10 mouse cellular contexts compared by ENCODE assay signal in the genomic region with DNA sequence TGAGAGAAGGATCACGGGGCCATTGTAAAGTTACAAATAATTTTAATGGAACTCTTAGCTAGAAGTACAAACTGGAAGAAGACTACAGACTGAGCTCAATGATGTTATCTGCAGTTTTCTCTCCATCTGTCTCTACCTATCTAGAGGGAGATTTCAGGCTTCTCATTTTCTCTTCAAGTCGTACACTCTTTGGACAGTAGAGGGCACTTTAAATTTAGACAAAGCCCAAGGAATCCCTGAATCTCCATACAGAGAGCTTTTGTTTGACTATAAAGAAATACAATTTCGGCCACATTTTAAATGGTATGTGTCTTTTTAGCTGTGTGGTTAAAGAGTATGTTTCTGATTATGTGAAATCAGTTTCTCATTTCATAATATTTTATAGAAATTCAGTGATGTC.
A peak's percentile ranks its signal among the peaks of the same experiment; 100 is the strongest.
DNase-seq lines count a peak whose midpoint lies in the region; ATAC-seq and TF ChIP-seq lines count a peak whose summit lies in the region.
"Had no signal": no experiment of that assay in that cellular context is flagged by ENCODE, and none has a peak within 500 bp of the region (broad histone marks: within the 10 kb centered on the region; RNA-seq: fewer than 3 reads in every experiment).

No protein-coding gene starts in this region.

- no peaks in the 10 kb centered on the region for H3K36me3 ChIP-seq in forebrain, embryonic 13.5 days (ENCODE audit: poor library complexity, severe bottlenecking)
- H3K36me3 ChIP-seq in forebrain, embryonic 11.5 days (ENCODE audit: control insufficient read depth, insufficient read depth, low read length): no peaks in the 10 kb centered on the region
- H3K36me3 ChIP-seq in liver, adult 2 months (ENCODE audit: control insufficient read depth, insufficient read depth, low read length): no peaks in the 10 kb centered on the region
- H3K36me3 ChIP-seq in liver, embryonic 12.5 days: no peaks in the 10 kb centered on the region
- no peaks in the 10 kb centered on the region for H3K36me3 ChIP-seq in embryonic facial prominence, embryonic 14.5 days (ENCODE audit: control insufficient read depth, insufficient read depth, low read length)
- H3K36me3 ChIP-seq: lung, embryonic 15.5 days had no signal

- no peak overlapping the region for H3K4me2 ChIP-seq in forebrain, embryonic 13.5 days
- H3K4me2 ChIP-seq in forebrain, embryonic 11.5 days (ENCODE audit: low read depth, low read length, severe bottlenecking): no peak overlapping the region
- H3K4me2 ChIP-seq in liver, embryonic 12.5 days: no peak overlapping the region
- no peak overlapping the region for H3K4me2 ChIP-seq in embryonic facial prominence, embryonic 14.5 days (ENCODE audit: low read depth, low read length)
- H3K4me2 ChIP-seq: lung, embryonic 15.5 days had no signal

- H3K9ac ChIP-seq in forebrain, embryonic 13.5 days: no peak overlapping the region
- H3K9ac ChIP-seq in forebrain, embryonic 11.5 days (ENCODE audit: low read length): no peak overlapping the region
- no peak overlapping the region for H3K9ac ChIP-seq in liver, adult 2 months (ENCODE audit: low read depth, low read length)
- no peak overlapping the region for H3K9ac ChIP-seq in liver, embryonic 12.5 days
- no peak overlapping the region for H3K9ac ChIP-seq in embryonic facial prominence, embryonic 14.5 days (ENCODE audit: low read depth, low read length)
- H3K9ac ChIP-seq: lung, embryonic 15.5 days had no signal

- intact Hi-C loops in gastrocnemius, postnatal 14 days (cut with DNase I; ENCODE audit: low total_unique reads): no loop called here

- H3K4me3 ChIP-seq in forebrain, embryonic 13.5 days: no peak overlapping the region
- no peak overlapping the region for H3K4me3 ChIP-seq in forebrain, embryonic 11.5 days (ENCODE audit: low read depth, low read length)
- no peak overlapping the region for H3K4me3 ChIP-seq in liver, adult 2 months (ENCODE audit: insufficient read depth, low read depth, low read length)
- H3K4me3 ChIP-seq in liver, embryonic 12.5 days: no peak overlapping the region
- H3K4me3 ChIP-seq in embryonic facial prominence, embryonic 14.5 days (ENCODE audit: low read depth, low read length): no peak overlapping the region
- H3K4me3 ChIP-seq: lung, embryonic 15.5 days had no signal

- no peaks in the 10 kb centered on the region for H3K27me3 ChIP-seq in forebrain, embryonic 13.5 days
- H3K27me3 ChIP-seq in forebrain, embryonic 11.5 days (ENCODE audit: control insufficient read depth, insufficient read depth, low read length): no peaks in the 10 kb centered on the region
- no peaks in the 10 kb centered on the region for H3K27me3 ChIP-seq in liver, adult 2 months (ENCODE audit: control insufficient read depth, insufficient read depth, low read length)
- H3K27me3 ChIP-seq in liver, embryonic 12.5 days (replicated peaks): no peaks in the 10 kb centered on the region
- no peaks in the 10 kb centered on the region for H3K27me3 ChIP-seq in embryonic facial prominence, embryonic 14.5 days (replicated peaks; ENCODE audit: control insufficient read depth, insufficient read depth, low read length)
- H3K27me3 ChIP-seq: lung, embryonic 15.5 days had no signal

- no peak for DNase-seq in forebrain, embryonic 11.5 days (ENCODE audit: low spot score)
- peak; percentile 44 for DNase-seq in liver, adult 2 months (ENCODE audit: extremely low read depth, low read depth, low spot score)
- peak; percentile 86 for DNase-seq in embryonic facial prominence, embryonic 14.5 days (ENCODE audit: low spot score)
- peak; percentile 13 for DNase-seq in retina, adult 2 months (ENCODE audit: low read depth, low spot score)
- no peak for DNase-seq in gastrocnemius, postnatal 14 days
- no peak for DNase-seq in thymus, postnatal 4 days
- DNase-seq: cerebellum, adult 8-10 months had no signal

- TF ChIP-seq POLR2A in liver, adult 2 months (IDR thresholded peaks at IDR 0.05; ENCODE audit: extremely low read depth, insufficient read depth, low read length): no peak

- peaks cover 18% of the 10 kb centered on the region for H3K4me1 ChIP-seq in forebrain, embryonic 13.5 days
- H3K4me1 ChIP-seq in forebrain, embryonic 11.5 days (replicated peaks; ENCODE audit: control insufficient read depth, insufficient read depth, low read length): peaks cover 8% of the 10 kb centered on the region; the same call in 1 of the 2 replicates
- peaks cover 5% of the 10 kb centered on the region; the same call in 1 of the 2 replicates for H3K4me1 ChIP-seq in liver, adult 2 months (ENCODE audit: control insufficient read depth, insufficient read depth, low read length)
- H3K4me1 ChIP-seq in liver, embryonic 12.5 days: 0 out of 2 replicates have a peak, but pooled peaks cover 3% of the 10 kb centered on the region
- H3K4me1 ChIP-seq in embryonic facial prominence, embryonic 14.5 days (ENCODE audit: control insufficient read depth, insufficient read depth, low read length): peaks cover 11% of the 10 kb centered on the region; the same call in 1 of the 2 replicates

- TF ChIP-seq CTCF in liver, adult 2 months (IDR thresholded peaks at IDR 0.05; ENCODE audit: low read depth, low read length): peak; percentile 34

- WGBS in forebrain, embryonic 13.5 days: 15% methylated on average over 3 of the region's 3 CpGs
- WGBS in forebrain, embryonic 11.5 days: 17% methylated on average over 3 of the region's 3 CpGs
- 17% methylated on average over 3 of the region's 3 CpGs for WGBS in liver, adult 2 months
- 17% methylated on average over 3 of the region's 3 CpGs for WGBS in liver, embryonic 12.5 days (ENCODE audit: insufficient replicate concordance)
- WGBS in embryonic facial prominence, embryonic 14.5 days: 18% methylated on average over 3 of the region's 3 CpGs

- no peaks in the 10 kb centered on the region for H3K9me3 ChIP-seq in forebrain, embryonic 13.5 days (replicated peaks)
- no peaks in the 10 kb centered on the region for H3K9me3 ChIP-seq in forebrain, embryonic 11.5 days (ENCODE audit: control insufficient read depth, low read length)
- no peaks in the 10 kb centered on the region for H3K9me3 ChIP-seq in liver, embryonic 12.5 days (replicated peaks)
- H3K9me3 ChIP-seq in embryonic facial prominence, embryonic 14.5 days (ENCODE audit: control insufficient read depth, low read length): no peaks in the 10 kb centered on the region
- H3K9me3 ChIP-seq: lung, embryonic 15.5 days had no signal

- ATAC-seq in forebrain, embryonic 13.5 days: peak; percentile 71
- no peak; the same call in 1 of the 2 replicates for ATAC-seq in forebrain, embryonic 11.5 days (replicated peaks; ENCODE audit: low FRiP score)
- ATAC-seq in liver, embryonic 12.5 days: no peak
- ATAC-seq in embryonic facial prominence, embryonic 14.5 days (ENCODE audit: low read depth): peak; percentile 53; the same call in 1 of the 2 replicates

- H3K27ac ChIP-seq in forebrain, embryonic 13.5 days: no peak overlapping the region
- no peak overlapping the region for H3K27ac ChIP-seq in forebrain, embryonic 11.5 days (ENCODE audit: low read depth, low read length)
- H3K27ac ChIP-seq in liver, adult 2 months (replicated peaks; ENCODE audit: insufficient read depth, low read depth, low read length): no peak overlapping the region
- no peak overlapping the region for H3K27ac ChIP-seq in liver, embryonic 12.5 days
- H3K27ac ChIP-seq in embryonic facial prominence, embryonic 14.5 days (replicated peaks; ENCODE audit: low read depth, low read length): no peak overlapping the region
- H3K27ac ChIP-seq: lung, embryonic 15.5 days had no signal

- no peaks in the 10 kb centered on the region for H3K79me2 ChIP-seq in liver, adult 2 months (ENCODE audit: control insufficient read depth, insufficient read depth, low read length)

Comparison
In these comparisons a context has a peak if more than half of its experiments do, and no peak if none do; other contexts are left out.
1. ATAC-seq: peak in forebrain, embryonic 13.5 days (single experiment) and embryonic facial prominence, embryonic 14.5 days (single experiment); none in forebrain, embryonic 11.5 days (single experiment) and liver, embryonic 12.5 days (single experiment).
2. DNase-seq: peak in liver, adult 2 months (single experiment), embryonic facial prominence, embryonic 14.5 days (single experiment) and retina, adult 2 months (single experiment); none in forebrain, embryonic 11.5 days (single experiment), gastrocnemius, postnatal 14 days (single experiment) and thymus, postnatal 4 days (single experiment).